Comparison of ENCODE assay signal across 27 mouse cellular contexts in the genomic region with DNA sequence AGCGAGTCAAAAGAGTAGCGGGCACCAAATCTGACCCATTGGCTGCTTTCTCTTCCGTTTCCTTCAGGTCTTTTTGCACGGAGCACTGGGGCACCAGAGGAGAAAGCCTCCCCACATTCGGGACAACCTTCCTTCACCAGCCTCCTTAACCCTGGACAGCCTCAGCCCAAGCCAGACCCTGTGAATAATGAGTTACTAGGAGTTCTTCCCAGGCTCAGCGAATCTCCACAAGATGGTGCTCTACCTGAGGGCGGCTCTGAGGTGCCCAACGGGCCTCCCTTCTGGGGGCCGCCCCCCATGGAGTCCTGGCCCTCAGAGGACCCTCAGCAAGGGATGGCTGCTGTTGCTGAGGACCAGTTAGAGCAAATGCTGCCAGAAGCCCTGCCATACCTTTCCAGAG. TPM values are rescaled to one million over a fixed set of nuclear protein-coding genes. Genes with fewer than 3 reads are reported as not detected.
DNase-seq lines count a peak whose midpoint lies in the region; ATAC-seq and TF ChIP-seq lines count a peak whose summit lies in the region.
"Had no signal": no experiment of that assay in that cellular context is flagged by ENCODE, and none has a peak within 500 bp of the region (broad histone marks: within the 10 kb centered on the region; RNA-seq: fewer than 3 reads in every experiment).

No protein-coding gene starts in this region.

- no peaks in the 10 kb centered on the region for H3K9me3 ChIP-seq in heart, embryonic 10.5 days
- H3K9me3 ChIP-seq in intestine, postnatal 0 days (ENCODE audit: control insufficient read depth), result no peaks in the 10 kb centered on the region
- H3K9me3 ChIP-seq in intestine, embryonic 16.5 days (ENCODE audit: control insufficient read depth, low read length), result no peaks in the 10 kb centered on the region
- H3K9me3 ChIP-seq in midbrain, embryonic 11.5 days (ENCODE audit: control insufficient read depth, low read length), result no peaks in the 10 kb centered on the region
- no peaks in the 10 kb centered on the region for H3K9me3 ChIP-seq in midbrain, embryonic 13.5 days
- 0 out of 2 replicates have a peak, but pooled peaks cover 2% of the 10 kb centered on the region for H3K9me3 ChIP-seq in embryonic facial prominence, embryonic 10.5 days
- H3K9me3 ChIP-seq: embryonic facial prominence, embryonic 13.5 days; forebrain, embryonic 12.5 days had no signal

- H3K27me3 ChIP-seq in heart, embryonic 10.5 days (ENCODE audit: insufficient read depth, poor library complexity, severe bottlenecking), result peaks cover 45% of the 10 kb centered on the region
- peaks cover 12% of the 10 kb centered on the region; the same call in 1 of the 2 replicates for H3K27me3 ChIP-seq in intestine, postnatal 0 days (replicated peaks; ENCODE audit: control insufficient read depth, insufficient read depth, low read length)
- peaks cover 11% of the 10 kb centered on the region; the same call in 1 of the 2 replicates for H3K27me3 ChIP-seq in intestine, embryonic 16.5 days (replicated peaks; ENCODE audit: control insufficient read depth, insufficient read depth, low read length)
- H3K27me3 ChIP-seq in midbrain, embryonic 11.5 days (ENCODE audit: control insufficient read depth, insufficient read depth, low read length), result peaks cover 11% of the 10 kb centered on the region
- peaks cover 20% of the 10 kb centered on the region for H3K27me3 ChIP-seq in midbrain, embryonic 13.5 days
- H3K27me3 ChIP-seq in embryonic facial prominence, embryonic 10.5 days (replicated peaks; ENCODE audit: low read depth, poor library complexity, severe bottlenecking), result peaks cover 56% of the 10 kb centered on the region
- H3K27me3 ChIP-seq: Patski had no signal

- no peak for TF ChIP-seq POLR2A in lung, adult 2 months (IDR thresholded peaks at IDR 0.05; ENCODE audit: borderline replicate concordance, extremely low read depth, low read depth, low read length)

- no peak overlapping the region for H3K27ac ChIP-seq in heart, embryonic 10.5 days
- no peak overlapping the region for H3K27ac ChIP-seq in intestine, postnatal 0 days (ENCODE audit: low read depth, low read length)
- H3K27ac ChIP-seq in intestine, embryonic 16.5 days (ENCODE audit: low read length), result no peak overlapping the region
- H3K27ac ChIP-seq in midbrain, embryonic 11.5 days (ENCODE audit: low read depth, low read length), result no peak overlapping the region
- no peak overlapping the region for H3K27ac ChIP-seq in midbrain, embryonic 13.5 days
- no peak overlapping the region for H3K27ac ChIP-seq in embryonic facial prominence, embryonic 10.5 days (replicated peaks)
- H3K27ac ChIP-seq: embryonic facial prominence, embryonic 13.5 days; forebrain, embryonic 12.5 days; heart, adult 2 months had no signal

- DNase-seq in heart, embryonic 10.5 days (ENCODE audit: low spot score), result no peak
- DNase-seq in heart, adult 11 months, result no peak
- peak; percentile 80 for DNase-seq in midbrain, embryonic 11.5 days (ENCODE audit: low spot score, missing footprints)
- DNase-seq in embryonic facial prominence, embryonic 10.5 days (ENCODE audit: low spot score), result no peak
- no peak for DNase-seq in lung, adult 2 months
- DNase-seq: adrenal gland, postnatal 14 days; B cell, adult 2 months; cerebellum, adult 11-12 months; cerebellum, adult 9-10 months; cerebellum, postnatal 25 days; gastrocnemius, postnatal 10 days; heart, adult 2 months; heart, postnatal 14 days had no signal

- TF ChIP-seq CTCF in intestine, postnatal 0 days (IDR thresholded peaks at IDR 0.05; ENCODE audit: low read depth), result 0 out of 2 replicates have a peak, but pooled peaks have one; percentile 12
- no peak for TF ChIP-seq CTCF in lung, adult 2 months (IDR thresholded peaks at IDR 0.05; ENCODE audit: insufficient read depth, low read length)

- H3K36me3 ChIP-seq in heart, embryonic 10.5 days, result no peaks in the 10 kb centered on the region
- H3K36me3 ChIP-seq in intestine, postnatal 0 days (ENCODE audit: control insufficient read depth, insufficient read depth), result no peaks in the 10 kb centered on the region
- no peaks in the 10 kb centered on the region for H3K36me3 ChIP-seq in intestine, embryonic 16.5 days (ENCODE audit: control insufficient read depth, insufficient read depth, low read length)
- H3K36me3 ChIP-seq in midbrain, embryonic 11.5 days (ENCODE audit: control insufficient read depth, insufficient read depth, low read length), result no peaks in the 10 kb centered on the region
- no peaks in the 10 kb centered on the region for H3K36me3 ChIP-seq in midbrain, embryonic 13.5 days
- H3K36me3 ChIP-seq in embryonic facial prominence, embryonic 10.5 days (replicated peaks), result no peaks in the 10 kb centered on the region
- H3K36me3 ChIP-seq: embryonic facial prominence, embryonic 13.5 days; forebrain, embryonic 12.5 days; hindbrain, embryonic 10.5 days had no signal

- 0 out of 2 replicates have a peak overlapping the region, but pooled peaks have one; percentile 6 for H3K4me3 ChIP-seq in heart, embryonic 10.5 days
- H3K4me3 ChIP-seq in intestine, postnatal 0 days (ENCODE audit: low read depth, low read length), result no peak overlapping the region
- no peak overlapping the region for H3K4me3 ChIP-seq in intestine, embryonic 16.5 days (ENCODE audit: low read length)
- H3K4me3 ChIP-seq in midbrain, embryonic 11.5 days (ENCODE audit: low read depth, low read length), result no peak overlapping the region
- no peak overlapping the region for H3K4me3 ChIP-seq in midbrain, embryonic 13.5 days (replicated peaks)
- peak overlapping the region; percentile 18; the same call in 1 of the 2 replicates for H3K4me3 ChIP-seq in embryonic facial prominence, embryonic 10.5 days
- no peak overlapping the region for H3K4me3 ChIP-seq in lung, adult 2 months (replicated peaks; ENCODE audit: extremely low read depth, low read depth, low read length)
- H3K4me3 ChIP-seq: embryonic facial prominence, embryonic 13.5 days; forebrain, embryonic 12.5 days; heart, adult 2 months had no signal

- no peak for ATAC-seq in intestine, postnatal 0 days
- ATAC-seq in intestine, embryonic 16.5 days, result no peak
- no peak for ATAC-seq in midbrain, embryonic 11.5 days (ENCODE audit: low FRiP score)
- ATAC-seq in midbrain, embryonic 13.5 days, result no peak
- ATAC-seq: activated CD4-positive, CD25-positive, alpha-beta regulatory T cell, adult 4 months; CD4-positive, CD25-positive, alpha-beta regulatory T cell, adult 4 months; forebrain, embryonic 16.5 days; hindbrain, embryonic 16.5 days; Patski had no signal

- WGBS in heart, embryonic 10.5 days, result 16% methylated on average over 9 of the region's 9 CpGs
- 24% methylated on average over 9 of the region's 9 CpGs for whole genome bisulfite sequencing in intestine, postnatal 0 days
- 21% methylated on average over 9 of the region's 9 CpGs for WGBS in intestine, embryonic 16.5 days
- 19% methylated on average over 9 of the region's 9 CpGs for WGBS in midbrain, embryonic 11.5 days
- WGBS in midbrain, embryonic 13.5 days, result 19% methylated on average over 9 of the region's 9 CpGs
- WGBS in embryonic facial prominence, embryonic 10.5 days, result 21% methylated on average over 9 of the region's 9 CpGs
- 23% methylated on average over 9 of the region's 9 CpGs for WGBS in lung, adult 2 months

- H3K9ac ChIP-seq in intestine, postnatal 0 days (ENCODE audit: low read depth, low read length), result no peak overlapping the region
- no peak overlapping the region for H3K9ac ChIP-seq in intestine, embryonic 16.5 days (ENCODE audit: low read depth, low read length)
- H3K9ac ChIP-seq in midbrain, embryonic 11.5 days (ENCODE audit: low read length), result no peak overlapping the region
- no peak overlapping the region for H3K9ac ChIP-seq in midbrain, embryonic 13.5 days (replicated peaks)
- H3K9ac ChIP-seq: embryonic facial prominence, embryonic 13.5 days; forebrain, embryonic 12.5 days had no signal

- H3K4me1 ChIP-seq in heart, embryonic 10.5 days, result peaks cover 19% of the 10 kb centered on the region
- H3K4me1 ChIP-seq in intestine, postnatal 0 days (replicated peaks; ENCODE audit: control insufficient read depth, insufficient read depth, low read length), result 0 out of 2 replicates have a peak, but pooled peaks cover 3% of the 10 kb centered on the region
- peaks cover 8% of the 10 kb centered on the region for H3K4me1 ChIP-seq in intestine, embryonic 16.5 days (ENCODE audit: control insufficient read depth, insufficient read depth, low read length)
- peaks cover 6% of the 10 kb centered on the region; the same call in 1 of the 2 replicates for H3K4me1 ChIP-seq in midbrain, embryonic 11.5 days (ENCODE audit: control insufficient read depth, insufficient read depth, low read length)
- H3K4me1 ChIP-seq in midbrain, embryonic 13.5 days (replicated peaks), result peaks cover 17% of the 10 kb centered on the region
- peaks cover 18% of the 10 kb centered on the region for H3K4me1 ChIP-seq in embryonic facial prominence, embryonic 10.5 days
- no peaks in the 10 kb centered on the region for H3K4me1 ChIP-seq in lung, adult 2 months (ENCODE audit: control insufficient read depth, insufficient read depth, low read length)

- no peak overlapping the region for H3K4me2 ChIP-seq in intestine, postnatal 0 days (replicated peaks; ENCODE audit: low read depth)
- H3K4me2 ChIP-seq in intestine, embryonic 16.5 days (ENCODE audit: low read depth, low read length), result no peak overlapping the region
- no peak overlapping the region for H3K4me2 ChIP-seq in midbrain, embryonic 11.5 days
- no peak overlapping the region for H3K4me2 ChIP-seq in midbrain, embryonic 13.5 days (replicated peaks)
- H3K4me2 ChIP-seq: forebrain, embryonic 12.5 days had no signal

RNA-seq across cellular contexts. Expression of a gene that starts 0.5 kb away (rescaled TPM):
- not detected in 2 replicates for polyA plus RNA-seq in heart, embryonic 10.5 days (2016; fragmentation: Nextera tagmentation; extraction: Ambion mirVana)
- polyA plus RNA-seq in intestine, postnatal 0 days (2015; fragmentation: Nextera tagmentation; extraction: Ambion mirVana), result not detected in 2 replicates
- polyA plus RNA-seq in intestine, embryonic 16.5 days (2015; fragmentation: Nextera tagmentation; extraction: Ambion mirVana), result not detected in 2 replicates
- not detected in 2 replicates for polyA plus RNA-seq in midbrain, embryonic 11.5 days (2014; fragmentation: Nextera tagmentation; extraction: Ambion mirVana)
- not detected in 2 replicates for polyA plus RNA-seq in midbrain, embryonic 13.5 days (2015; fragmentation: Nextera tagmentation; extraction: Ambion mirVana)
- polyA plus RNA-seq in embryonic facial prominence, embryonic 10.5 days (2016; fragmentation: Nextera tagmentation; extraction: Ambion mirVana), result not detected in 2 replicates
- 18.0 TPM in 1 of 2 replicates, not detected in the other for polyA plus RNA-seq in lung, adult 2 months (2012; rRNA removed)
- polyA plus RNA-seq: activated CD4-positive, CD25-positive, alpha-beta regulatory T cell, adult 4 months; CD4-positive, CD25-positive, alpha-beta regulatory T cell, adult 4 months; cortical plate, adult 2 months; forebrain, embryonic 12.5 days; forebrain, embryonic 16.5 days; frontal cortex, adult 2 months; heart, adult 2 months; heart, embryonic 14.5 days; hindbrain, embryonic 10.5 days; Patski had no signal

RNA-seq across cellular contexts. Expression of a gene that starts 15.8 kb away (rescaled TPM):
- polyA plus RNA-seq in heart, embryonic 10.5 days (2016; fragmentation: Nextera tagmentation; extraction: Ambion mirVana), result 0.20 and 0.63 TPM in 2 replicates
- 0.22 and 0.40 TPM in 2 replicates for polyA plus RNA-seq in intestine, postnatal 0 days (2015; fragmentation: Nextera tagmentation; extraction: Ambion mirVana)
- 0.10 TPM in 2 replicates for polyA plus RNA-seq in intestine, embryonic 16.5 days (2015; fragmentation: Nextera tagmentation; extraction: Ambion mirVana)
- 0.08 TPM in 1 of 2 replicates, not detected in the other for polyA plus RNA-seq in midbrain, embryonic 11.5 days (2014; fragmentation: Nextera tagmentation; extraction: Ambion mirVana)
- 0.06 and 0.11 TPM in 2 replicates for polyA plus RNA-seq in midbrain, embryonic 13.5 days (2015; fragmentation: Nextera tagmentation; extraction: Ambion mirVana)
- not detected in 2 replicates for polyA plus RNA-seq in embryonic facial prominence, embryonic 10.5 days (2016; fragmentation: Nextera tagmentation; extraction: Ambion mirVana)
- polyA plus RNA-seq in lung, adult 2 months (2012; rRNA removed), result 2.0 and 23.0 TPM in 2 replicates
- polyA plus RNA-seq: activated CD4-positive, CD25-positive, alpha-beta regulatory T cell, adult 4 months; CD4-positive, CD25-positive, alpha-beta regulatory T cell, adult 4 months; embryonic facial prominence, embryonic 13.5 days; forebrain, embryonic 12.5 days; forebrain, embryonic 16.5 days had no signal

RNA-seq across cellular contexts. Expression of a gene that starts 33.6 kb away (rescaled TPM):
- polyA plus RNA-seq in heart, embryonic 10.5 days (2016; fragmentation: Nextera tagmentation; extraction: Ambion mirVana), result not detected in 2 replicates
- polyA plus RNA-seq in intestine, postnatal 0 days (2015; fragmentation: Nextera tagmentation; extraction: Ambion mirVana), result 0.99 and 1.0 TPM in 2 replicates
- 1.2 and 3.3 TPM in 2 replicates for polyA plus RNA-seq in intestine, embryonic 16.5 days (2015; fragmentation: Nextera tagmentation; extraction: Ambion mirVana)
- not detected in 2 replicates for polyA plus RNA-seq in midbrain, embryonic 11.5 days (2014; fragmentation: Nextera tagmentation; extraction: Ambion mirVana)
- not detected in 2 replicates for polyA plus RNA-seq in midbrain, embryonic 13.5 days (2015; fragmentation: Nextera tagmentation; extraction: Ambion mirVana)
- polyA plus RNA-seq in embryonic facial prominence, embryonic 10.5 days (2016; fragmentation: Nextera tagmentation; extraction: Ambion mirVana), result not detected in 2 replicates
- polyA plus RNA-seq in lung, adult 2 months (2012; rRNA removed), result 257 and 330 TPM in 2 replicates
- polyA plus RNA-seq: activated CD4-positive, CD25-positive, alpha-beta regulatory T cell, adult 4 months; CD4-positive, CD25-positive, alpha-beta regulatory T cell, adult 4 months; cortical plate, adult 2 months; forebrain, embryonic 12.5 days; forebrain, embryonic 16.5 days; frontal cortex, adult 2 months; heart, embryonic 14.5 days; hindbrain, embryonic 10.5 days; hindbrain, embryonic 16.5 days; Patski had no signal

RNA-seq across cellular contexts. Expression of a gene that starts 34.8 kb away (rescaled TPM):
- 0.81 and 1.1 TPM in 2 replicates for polyA plus RNA-seq in heart, embryonic 10.5 days (2016; fragmentation: Nextera tagmentation; extraction: Ambion mirVana)
- not detected in 2 replicates for polyA plus RNA-seq in intestine, postnatal 0 days (2015; fragmentation: Nextera tagmentation; extraction: Ambion mirVana)
- 0.66 and 0.81 TPM in 2 replicates for polyA plus RNA-seq in intestine, embryonic 16.5 days (2015; fragmentation: Nextera tagmentation; extraction: Ambion mirVana)
- polyA plus RNA-seq in midbrain, embryonic 11.5 days (2014; fragmentation: Nextera tagmentation; extraction: Ambion mirVana), result 0.22 and 0.46 TPM in 2 replicates
- polyA plus RNA-seq in midbrain, embryonic 13.5 days (2015; fragmentation: Nextera tagmentation; extraction: Ambion mirVana), result 0.73 and 1.1 TPM in 2 replicates
- polyA plus RNA-seq in embryonic facial prominence, embryonic 10.5 days (2016; fragmentation: Nextera tagmentation; extraction: Ambion mirVana), result 1.6 and 1.9 TPM in 2 replicates
- 0.24 and 5.6 TPM in 2 replicates for polyA plus RNA-seq in lung, adult 2 months (2012; rRNA removed)
- polyA plus RNA-seq: activated CD4-positive, CD25-positive, alpha-beta regulatory T cell, adult 4 months; heart, adult 2 months had no signal

RNA-seq across cellular contexts. Expression of a gene that starts 50.9 kb away (rescaled TPM):
- 17.2 and 17.9 TPM in 2 replicates for polyA plus RNA-seq in heart, embryonic 10.5 days (2016; fragmentation: Nextera tagmentation; extraction: Ambion mirVana)
- polyA plus RNA-seq in intestine, postnatal 0 days (2015; fragmentation: Nextera tagmentation; extraction: Ambion mirVana), result 4.8 and 5.0 TPM in 2 replicates
- 12.5 and 15.7 TPM in 2 replicates for polyA plus RNA-seq in intestine, embryonic 16.5 days (2015; fragmentation: Nextera tagmentation; extraction: Ambion mirVana)
- 8.9 and 10.8 TPM in 2 replicates for polyA plus RNA-seq in midbrain, embryonic 11.5 days (2014; fragmentation: Nextera tagmentation; extraction: Ambion mirVana)
- polyA plus RNA-seq in midbrain, embryonic 13.5 days (2015; fragmentation: Nextera tagmentation; extraction: Ambion mirVana), result 6.5 and 8.4 TPM in 2 replicates
- 24.2 and 25.0 TPM in 2 replicates for polyA plus RNA-seq in embryonic facial prominence, embryonic 10.5 days (2016; fragmentation: Nextera tagmentation; extraction: Ambion mirVana)
- polyA plus RNA-seq in lung, adult 2 months (2012; rRNA removed), result 6.5 and 8.4 TPM in 2 replicates

Comparison
In these comparisons a context has a peak if more than half of its experiments do, and no peak if none do; other contexts are left out.
1. H3K4me3 ChIP-seq: peak in heart, embryonic 10.5 days (single experiment) and embryonic facial prominence, embryonic 10.5 days (single experiment); none in intestine, postnatal 0 days (single experiment), intestine, embryonic 16.5 days (single experiment), midbrain, embryonic 11.5 days (single experiment), midbrain, embryonic 13.5 days (single experiment) and lung, adult 2 months (single experiment).
2. RNA of a gene that starts 33.6 kb away (polyA plus RNA-seq): 257 to 330 TPM in lung, adult 2 months; 1.2 to 3.3 TPM in intestine, embryonic 16.5 days, 0.99 to 1.0 TPM in intestine, postnatal 0 days, not detected in heart, embryonic 10.5 days, not detected in midbrain, embryonic 11.5 days, not detected in midbrain, embryonic 13.5 days and not detected in embryonic facial prominence, embryonic 10.5 days; every median in the first group is over 10 times any median in the second.